Mouse (Mus musculus): ENCODE results near the gene Rnf180. TPM values are rescaled to one million over a fixed set of nuclear protein-coding genes. Genes with fewer than 3 reads are reported as not detected.

Gene Rnf180
- polyA plus RNA-seq, 1 experiment from 2014 or later, result 35.6 TPM

DNA sequence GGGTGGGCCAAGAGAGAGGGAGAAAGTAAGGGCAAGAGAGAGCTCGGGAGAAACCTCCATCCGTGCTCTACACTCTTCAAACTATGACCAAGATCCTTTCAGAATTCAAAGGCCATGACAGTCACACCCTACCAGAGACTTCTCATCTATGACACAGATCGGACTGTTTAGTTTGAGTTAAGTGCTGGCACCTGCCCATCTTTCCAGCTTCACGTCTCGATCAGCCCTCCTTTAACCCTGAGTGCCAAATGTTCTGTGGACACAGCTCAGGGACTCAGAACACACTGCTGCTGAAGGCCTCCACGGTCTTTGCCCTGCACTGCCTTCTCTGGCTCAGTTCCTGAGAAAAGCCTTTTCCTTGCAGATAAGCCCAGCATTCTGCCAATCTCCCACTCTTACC, 27.2 kb downstream of the Rnf180 start:
- no peaks in the 10 kb centered on the region for H3K4me1 ChIP-seq (ENCODE audit: control insufficient read depth, insufficient read depth, low read length)
- no peak overlapping the region for H3K9ac ChIP-seq (ENCODE audit: low read length)
- DNase-seq (ENCODE audit: low spot score), result no peak
- 69% methylated on average over 6 of the region's 6 CpGs for WGBS
- ATAC-seq, result peak; percentile 46; the same call in 1 of the 2 replicates
- peaks cover 3% of the 10 kb centered on the region for H3K9me3 ChIP-seq (replicated peaks; ENCODE audit: control insufficient read depth, low read length)
- H3K27me3 ChIP-seq (replicated peaks; ENCODE audit: control insufficient read depth, insufficient read depth, low read length), result no peaks in the 10 kb centered on the region
- H3K4me3 ChIP-seq (ENCODE audit: low read depth, low read length), result no peak overlapping the region
- peaks cover 9% of the 10 kb centered on the region; the same call in 1 of the 2 replicates for H3K36me3 ChIP-seq (ENCODE audit: control insufficient read depth, insufficient read depth, low read length)
- no peak overlapping the region for H3K27ac ChIP-seq (ENCODE audit: low read depth, low read length)
- no peak overlapping the region for H3K4me2 ChIP-seq (ENCODE audit: low read length)

DNA sequence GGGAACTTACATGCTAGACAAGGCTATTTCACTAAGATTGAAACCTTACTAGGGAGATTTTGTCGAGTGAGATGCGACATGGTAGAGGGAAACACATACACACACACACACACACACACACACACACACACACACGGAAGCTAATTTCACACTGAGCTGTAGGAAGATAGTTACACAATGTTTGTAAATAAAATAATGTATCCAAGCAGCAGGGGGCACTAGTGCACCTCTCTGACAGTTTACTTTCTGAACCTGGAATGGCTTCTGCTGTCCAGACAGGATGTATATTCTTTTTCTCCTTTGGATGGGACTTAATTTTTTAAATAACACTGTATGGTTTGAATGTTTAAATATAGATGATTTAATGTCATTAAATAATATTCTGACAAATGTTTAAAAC, 27.9 kb downstream of the Rnf180 start:
- ATAC-seq, result peak; percentile 76
- Histone ChIP-seq H3K27me3 (replicated peaks; ENCODE audit: control insufficient read depth, insufficient read depth, low read length) (no peaks in the 10 kb centered on the region), H3K36me3 (ENCODE audit: control insufficient read depth, insufficient read depth, low read length) (peaks cover 7% of the 10 kb centered on the region; the same call in 1 of the 2 replicates), H3K4me1 (ENCODE audit: control insufficient read depth, insufficient read depth, low read length) (no peaks in the 10 kb centered on the region), H3K27ac (ENCODE audit: low read depth, low read length) (no peak overlapping the region), H3K4me2 (ENCODE audit: low read length) (no peak overlapping the region), H3K9ac (ENCODE audit: low read length) (no peak overlapping the region), H3K9me3 (replicated peaks; ENCODE audit: control insufficient read depth, low read length) (0 out of 2 replicates have a peak, but pooled peaks cover 2% of the 10 kb centered on the region), H3K4me3 (ENCODE audit: low read depth, low read length) (no peak overlapping the region)
- WGBS, result 58% methylated on average over 3 of the region's 3 CpGs
- peak; percentile 83 for DNase-seq (ENCODE audit: low spot score)

DNA sequence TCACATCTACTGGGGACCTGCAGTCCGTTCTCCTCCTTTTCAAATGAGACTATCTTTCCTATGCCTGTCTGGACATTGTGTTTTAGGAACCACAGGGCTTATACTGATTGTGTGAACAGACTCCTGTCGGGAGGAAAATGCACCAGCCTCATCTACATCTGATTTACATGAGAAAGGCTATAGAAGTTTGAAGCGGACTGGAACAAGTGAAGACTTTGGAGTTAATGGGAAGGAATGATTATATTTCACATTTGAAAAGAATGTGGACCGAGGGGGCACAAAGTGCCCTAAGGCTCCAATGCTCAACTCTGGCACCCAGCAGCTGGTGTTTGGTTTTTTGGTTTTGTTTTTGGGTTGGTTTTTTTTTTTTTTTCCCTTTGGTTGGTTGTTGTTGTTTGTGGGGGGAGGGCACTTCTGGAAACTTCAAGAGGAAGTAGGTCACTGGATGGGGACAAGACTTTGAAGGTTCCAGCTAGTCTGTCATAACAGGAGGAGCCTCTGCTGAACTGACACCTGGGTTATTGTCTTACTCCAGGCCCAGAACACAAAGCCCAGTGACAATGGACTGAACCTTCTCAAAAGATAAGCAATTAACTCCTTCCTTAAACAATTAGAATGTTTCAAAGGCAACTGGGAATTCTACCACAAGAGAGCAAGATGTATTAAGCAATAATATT, 37.7 kb downstream of the Rnf180 start:
- Histone ChIP-seq H3K9ac (ENCODE audit: low read length) (no peak overlapping the region), H3K4me1 (ENCODE audit: control insufficient read depth, insufficient read depth, low read length) (peaks cover 17% of the 10 kb centered on the region), H3K27me3 (replicated peaks; ENCODE audit: control insufficient read depth, insufficient read depth, low read length) (no peaks in the 10 kb centered on the region), H3K27ac (ENCODE audit: low read depth, low read length) (peak overlapping the region; percentile 50; the same call in 1 of the 2 replicates), H3K36me3 (ENCODE audit: control insufficient read depth, insufficient read depth, low read length) (no peaks in the 10 kb centered on the region), H3K9me3 (replicated peaks; ENCODE audit: control insufficient read depth, low read length) (no peaks in the 10 kb centered on the region), H3K4me3 (ENCODE audit: low read depth, low read length) (no peak overlapping the region), H3K4me2 (ENCODE audit: low read length) (no peak overlapping the region)
- 5% methylated on average over 4 of the region's 4 CpGs for WGBS
- ATAC-seq, result peak; percentile 90
- DNase-seq (ENCODE audit: low spot score), result peak; percentile 80

DNA sequence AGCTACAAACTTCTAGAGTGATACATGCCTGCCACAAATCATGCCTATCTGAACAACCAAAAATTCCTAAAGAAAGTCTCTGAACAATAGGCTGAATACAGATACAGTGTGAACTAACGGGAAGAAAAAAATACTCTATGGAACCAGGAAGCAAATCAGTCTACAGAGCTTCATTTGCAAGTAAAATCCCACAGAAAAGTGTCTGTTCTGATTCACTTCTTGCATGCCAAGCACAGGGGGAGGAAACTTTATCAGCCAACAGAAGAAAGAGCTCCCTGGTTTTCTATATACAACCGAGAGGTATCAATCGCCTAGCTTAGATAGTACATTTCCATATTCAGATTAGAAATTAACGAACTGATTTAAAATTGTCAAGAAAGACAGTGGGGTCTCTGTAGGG, 43.8 kb downstream of the Rnf180 start:
- DNase-seq (ENCODE audit: low spot score) (peak; percentile 70), ATAC-seq (peak; percentile 65)
- 9% methylated on average over 4 of the region's 4 CpGs for WGBS
- Histone ChIP-seq H3K36me3 (ENCODE audit: control insufficient read depth, insufficient read depth, low read length) (0 out of 2 replicates have a peak, but pooled peaks cover 4% of the 10 kb centered on the region), H3K27ac (ENCODE audit: low read depth, low read length) (peak overlapping the region; percentile 85), H3K9ac (ENCODE audit: low read length) (peak overlapping the region; percentile 54; the same call in 1 of the 2 replicates), H3K27me3 (replicated peaks; ENCODE audit: control insufficient read depth, insufficient read depth, low read length) (no peaks in the 10 kb centered on the region), H3K4me3 (ENCODE audit: low read depth, low read length) (no peak overlapping the region), H3K4me1 (ENCODE audit: control insufficient read depth, insufficient read depth, low read length) (peaks cover 17% of the 10 kb centered on the region), H3K4me2 (ENCODE audit: low read length) (peak overlapping the region; percentile 42), H3K9me3 (replicated peaks; ENCODE audit: control insufficient read depth, low read length) (no peaks in the 10 kb centered on the region)

DNA sequence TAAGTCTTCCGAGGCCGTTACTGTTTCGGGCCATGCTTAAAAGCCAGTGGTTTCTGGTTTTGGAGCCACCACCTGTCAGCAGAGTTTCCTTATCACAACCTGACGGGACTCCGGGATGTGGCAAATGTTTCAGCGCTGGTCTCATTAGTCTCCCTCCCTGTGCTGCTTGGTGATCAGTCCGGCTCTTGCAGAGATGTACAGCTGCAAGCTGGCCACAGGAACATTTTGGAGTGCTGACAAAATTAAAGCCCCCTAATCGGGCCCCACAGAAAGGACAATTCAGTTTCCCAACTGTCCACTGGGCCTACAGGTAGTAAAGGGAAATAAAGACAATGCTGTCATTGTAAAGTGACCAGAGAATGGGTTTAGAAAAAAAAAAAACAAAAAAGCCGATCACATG, 44.4 kb downstream of the Rnf180 start:
- peak overlapping the region; percentile 42 for H3K4me2 ChIP-seq (ENCODE audit: low read length)
- WGBS, result 24% methylated on average over 9 of the region's 9 CpGs
- H3K36me3 ChIP-seq (ENCODE audit: control insufficient read depth, insufficient read depth, low read length), result 0 out of 2 replicates have a peak, but pooled peaks cover 6% of the 10 kb centered on the region
- H3K4me3 ChIP-seq (ENCODE audit: low read depth, low read length), result peak overlapping the region; percentile 14
- DNase-seq (ENCODE audit: low spot score) (peak; percentile 58), ATAC-seq (peak; percentile 62)
- no peaks in the 10 kb centered on the region for H3K27me3 ChIP-seq (replicated peaks; ENCODE audit: control insufficient read depth, insufficient read depth, low read length)
- H3K9ac ChIP-seq (ENCODE audit: low read length), result peak overlapping the region; percentile 54
- peaks cover 17% of the 10 kb centered on the region for H3K4me1 ChIP-seq (ENCODE audit: control insufficient read depth, insufficient read depth, low read length)
- H3K9me3 ChIP-seq (replicated peaks; ENCODE audit: control insufficient read depth, low read length), result no peaks in the 10 kb centered on the region
- H3K27ac ChIP-seq (ENCODE audit: low read depth, low read length), result peak overlapping the region; percentile 85

DNA sequence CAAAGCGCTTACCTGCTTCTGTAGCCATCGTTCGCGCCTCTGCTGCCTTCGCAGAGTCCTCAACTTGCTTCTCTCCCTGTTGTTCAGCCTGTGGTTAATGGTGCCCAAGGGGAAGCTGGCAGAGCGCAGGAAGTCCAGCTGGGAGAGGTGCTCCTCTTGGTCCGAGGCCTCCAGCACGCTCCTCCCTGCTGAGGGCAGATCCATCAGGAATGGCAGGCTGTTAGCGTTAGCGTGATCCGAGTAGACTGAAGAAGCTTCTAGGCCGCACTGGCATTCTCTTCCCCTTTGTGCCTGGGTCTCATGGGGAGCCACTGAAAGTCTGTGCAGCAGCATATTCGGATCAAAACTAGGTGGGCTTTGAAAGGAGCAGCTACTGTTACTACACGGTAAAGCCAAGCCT, 45.0 kb downstream of the Rnf180 start:
- Histone ChIP-seq H3K4me3 (ENCODE audit: low read depth, low read length) (peak overlapping the region; percentile 14), H3K4me1 (ENCODE audit: control insufficient read depth, insufficient read depth, low read length) (peaks cover 17% of the 10 kb centered on the region), H3K9me3 (replicated peaks; ENCODE audit: control insufficient read depth, low read length) (no peaks in the 10 kb centered on the region), H3K27ac (ENCODE audit: low read depth, low read length) (peak overlapping the region; percentile 85), H3K36me3 (ENCODE audit: control insufficient read depth, insufficient read depth, low read length) (0 out of 2 replicates have a peak, but pooled peaks cover 6% of the 10 kb centered on the region), H3K27me3 (replicated peaks; ENCODE audit: control insufficient read depth, insufficient read depth, low read length) (no peaks in the 10 kb centered on the region), H3K4me2 (ENCODE audit: low read length) (peak overlapping the region; percentile 42), H3K9ac (ENCODE audit: low read length) (peak overlapping the region; percentile 54)
- WGBS, result 69% methylated on average over 14 of the region's 14 CpGs
- ATAC-seq (peak; percentile 19; the same call in 1 of the 2 replicates), DNase-seq (ENCODE audit: low spot score) (no peak)

DNA sequence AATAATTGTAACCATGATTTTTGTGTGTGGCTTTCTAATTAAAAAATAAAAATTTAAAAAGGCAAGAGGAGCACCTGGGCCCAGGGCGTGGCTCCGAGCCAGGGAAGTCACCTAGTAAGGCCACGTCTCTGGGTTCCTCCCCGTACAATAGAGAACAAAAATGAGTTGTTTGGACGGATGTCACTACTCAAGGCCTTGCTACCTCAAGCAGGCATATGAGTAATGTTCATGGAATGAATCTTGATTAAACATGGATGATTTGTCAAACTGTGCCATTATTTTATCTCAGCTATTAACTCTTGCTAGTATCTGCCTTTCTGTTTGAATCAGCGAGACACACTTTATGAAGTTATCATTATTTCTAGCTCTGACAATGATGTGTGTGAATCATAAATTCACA, 46.9 kb downstream of the Rnf180 start:
- DNase-seq (ENCODE audit: low spot score) (no peak), ATAC-seq (no peak)
- Histone ChIP-seq H3K9me3 (replicated peaks; ENCODE audit: control insufficient read depth, low read length) (no peaks in the 10 kb centered on the region), H3K27ac (ENCODE audit: low read depth, low read length) (no peak overlapping the region), H3K9ac (ENCODE audit: low read length) (peak overlapping the region; percentile 13; the same call in 1 of the 2 replicates), H3K4me3 (ENCODE audit: low read depth, low read length) (peak overlapping the region; percentile 16), H3K4me2 (ENCODE audit: low read length) (peak overlapping the region; percentile 42), H3K36me3 (ENCODE audit: control insufficient read depth, insufficient read depth, low read length) (0 out of 2 replicates have a peak, but pooled peaks cover 6% of the 10 kb centered on the region), H3K27me3 (replicated peaks; ENCODE audit: control insufficient read depth, insufficient read depth, low read length) (no peaks in the 10 kb centered on the region), H3K4me1 (ENCODE audit: control insufficient read depth, insufficient read depth, low read length) (peaks cover 17% of the 10 kb centered on the region)
- WGBS, result 76% methylated on average over 6 of the region's 6 CpGs

DNA sequence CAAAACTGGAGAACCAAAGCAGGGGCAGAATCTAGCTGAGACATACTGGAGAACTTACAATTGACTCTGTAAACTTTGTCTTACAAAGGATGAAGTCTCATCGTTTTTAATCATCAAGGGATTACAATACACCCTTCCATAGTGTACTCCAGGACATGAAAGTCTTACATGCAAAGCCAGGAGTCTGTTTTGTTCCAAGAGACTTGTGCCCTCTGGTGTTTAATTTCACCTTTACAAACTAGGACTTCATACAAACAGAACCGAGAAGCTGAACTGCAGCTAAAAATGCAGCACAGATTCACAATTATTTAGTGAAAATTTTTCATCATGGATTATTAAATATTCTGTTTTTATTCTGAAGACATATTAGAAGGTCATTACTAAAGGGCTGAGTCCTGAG, 53.8 kb downstream of the Rnf180 start:
- 73% methylated on average over 2 of the region's 2 CpGs for WGBS

DNA sequence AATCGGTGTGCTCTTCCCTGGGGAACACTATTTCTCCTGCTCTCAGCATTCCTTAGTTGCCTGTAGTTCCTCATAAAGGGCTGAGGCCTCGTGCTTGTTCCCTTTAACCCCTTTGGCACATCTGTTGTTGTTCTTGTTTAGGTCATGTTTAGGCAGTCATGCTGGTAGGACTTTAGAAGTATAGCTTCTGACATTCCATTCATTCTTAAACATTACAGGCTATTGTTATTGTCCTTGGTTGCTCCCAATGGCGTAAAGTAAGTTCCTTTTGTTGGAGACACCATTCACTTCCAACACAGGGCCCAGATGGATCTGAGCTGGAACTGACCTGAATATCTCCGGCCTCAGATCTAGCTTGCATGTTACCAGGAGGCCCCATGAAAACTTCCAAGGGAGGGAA, 67.5 kb downstream of the Rnf180 start:
- H3K27me3 ChIP-seq (replicated peaks; ENCODE audit: control insufficient read depth, insufficient read depth, low read length), result no peaks in the 10 kb centered on the region
- 66% methylated on average over 4 of the region's 4 CpGs for WGBS
- H3K4me1 ChIP-seq (ENCODE audit: control insufficient read depth, insufficient read depth, low read length), result no peaks in the 10 kb centered on the region
- no peak for DNase-seq (ENCODE audit: low spot score)
- no peak overlapping the region for H3K4me3 ChIP-seq (ENCODE audit: low read depth, low read length)
- H3K4me2 ChIP-seq (ENCODE audit: low read length), result no peak overlapping the region
- no peak overlapping the region for H3K9ac ChIP-seq (ENCODE audit: low read length)
- no peak overlapping the region for H3K27ac ChIP-seq (ENCODE audit: low read depth, low read length)
- no peak for ATAC-seq
- H3K9me3 ChIP-seq (replicated peaks; ENCODE audit: control insufficient read depth, low read length), result no peaks in the 10 kb centered on the region
- no peaks in the 10 kb centered on the region for H3K36me3 ChIP-seq (ENCODE audit: control insufficient read depth, insufficient read depth, low read length)

More for the DNA sequence above, 53.8 kb downstream of the Rnf180 start:
- no peak overlapping the region for H3K4me3 ChIP-seq (ENCODE audit: low read depth, low read length)
- H3K4me2 ChIP-seq (ENCODE audit: low read length), result no peak overlapping the region
- 0 out of 2 replicates have a peak, but pooled peaks cover 2% of the 10 kb centered on the region for H3K36me3 ChIP-seq (ENCODE audit: control insufficient read depth, insufficient read depth, low read length)
- H3K27ac ChIP-seq (ENCODE audit: low read depth, low read length), result no peak overlapping the region
- DNase-seq (ENCODE audit: low spot score) (no peak), ATAC-seq (no peak)
- H3K27me3 ChIP-seq (replicated peaks; ENCODE audit: control insufficient read depth, insufficient read depth, low read length), result no peaks in the 10 kb centered on the region
- H3K9ac ChIP-seq (ENCODE audit: low read length), result no peak overlapping the region
- H3K9me3 ChIP-seq (replicated peaks; ENCODE audit: control insufficient read depth, low read length), result no peaks in the 10 kb centered on the region
- no peaks in the 10 kb centered on the region for H3K4me1 ChIP-seq (ENCODE audit: control insufficient read depth, insufficient read depth, low read length)

All from forebrain, embryonic 14.5 days (tissue).